Mouse (Mus musculus) forelimb bud, embryonic 11.5 days (tissue): ENCODE data around the gene Stau1.

Source experiments
- DNase-seq: peaks from one replicate; pipeline ENCODE4 v3.0.0-alpha.2; 2012; ENCODE audit warnings: low read depth, low spot score

The Stau1 gene

DNA sequence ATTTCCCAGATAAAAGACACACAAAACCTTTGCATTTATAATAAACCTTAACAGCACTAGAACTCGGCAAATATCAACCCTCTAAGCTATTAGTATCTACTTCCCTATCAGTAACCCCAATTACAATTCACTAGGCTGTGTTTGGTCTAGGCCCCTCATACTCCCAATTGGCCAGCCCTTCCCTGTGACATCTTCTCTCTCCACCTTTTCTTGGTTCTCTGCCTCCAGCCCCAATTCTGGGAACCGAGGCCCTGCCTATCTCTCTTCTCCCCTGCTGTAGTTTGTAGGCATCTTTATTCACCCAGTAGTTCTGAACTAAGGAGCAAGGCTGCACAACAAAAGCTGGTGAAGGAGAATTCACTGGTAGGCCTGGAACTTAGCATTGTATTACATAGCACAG is 72.1 kb downstream of the Stau1 start:
- no peak for DNase-seq

DNA sequence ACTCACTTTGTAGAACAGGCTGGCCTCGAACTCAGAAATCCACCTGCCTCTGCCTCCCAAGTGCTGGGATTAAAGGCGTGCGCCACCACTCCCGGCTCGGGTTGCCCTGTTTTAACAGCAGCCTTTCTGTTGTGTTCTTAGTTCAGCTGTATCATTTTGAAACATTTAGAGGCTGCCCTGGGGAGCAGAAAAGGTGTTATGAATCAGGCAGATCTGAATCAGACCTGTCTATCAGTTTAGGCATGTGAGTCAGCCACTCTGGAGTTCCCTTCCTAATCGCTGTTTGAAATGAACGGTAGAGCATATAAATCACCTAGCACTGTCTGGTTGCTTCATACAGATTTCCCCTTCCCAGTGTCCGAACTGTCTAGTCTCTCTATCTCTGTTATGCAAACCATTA is 85.6 kb downstream of the Stau1 start:
- no peak for DNase-seq

DNA sequence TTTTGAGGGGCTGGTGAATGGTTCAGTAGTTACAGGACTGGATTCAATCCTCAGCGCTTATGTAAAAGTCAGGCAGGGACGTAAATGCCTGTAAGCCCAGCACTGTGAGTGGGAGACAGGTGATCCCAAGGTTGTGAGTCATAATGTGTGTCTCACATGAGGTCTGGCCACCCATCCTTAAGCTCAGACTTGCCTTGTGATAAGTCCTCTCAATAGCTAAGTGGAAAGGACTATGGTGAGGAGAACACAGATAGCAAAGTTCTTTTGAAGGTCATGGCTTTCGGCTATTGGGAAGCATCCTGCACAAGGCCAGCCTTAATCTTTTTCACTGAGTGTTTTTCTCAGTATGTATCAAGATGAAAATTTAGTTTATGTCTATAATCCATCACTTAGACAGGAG is 86.4 kb downstream of the Stau1 start:
- no peak for DNase-seq

DNA sequence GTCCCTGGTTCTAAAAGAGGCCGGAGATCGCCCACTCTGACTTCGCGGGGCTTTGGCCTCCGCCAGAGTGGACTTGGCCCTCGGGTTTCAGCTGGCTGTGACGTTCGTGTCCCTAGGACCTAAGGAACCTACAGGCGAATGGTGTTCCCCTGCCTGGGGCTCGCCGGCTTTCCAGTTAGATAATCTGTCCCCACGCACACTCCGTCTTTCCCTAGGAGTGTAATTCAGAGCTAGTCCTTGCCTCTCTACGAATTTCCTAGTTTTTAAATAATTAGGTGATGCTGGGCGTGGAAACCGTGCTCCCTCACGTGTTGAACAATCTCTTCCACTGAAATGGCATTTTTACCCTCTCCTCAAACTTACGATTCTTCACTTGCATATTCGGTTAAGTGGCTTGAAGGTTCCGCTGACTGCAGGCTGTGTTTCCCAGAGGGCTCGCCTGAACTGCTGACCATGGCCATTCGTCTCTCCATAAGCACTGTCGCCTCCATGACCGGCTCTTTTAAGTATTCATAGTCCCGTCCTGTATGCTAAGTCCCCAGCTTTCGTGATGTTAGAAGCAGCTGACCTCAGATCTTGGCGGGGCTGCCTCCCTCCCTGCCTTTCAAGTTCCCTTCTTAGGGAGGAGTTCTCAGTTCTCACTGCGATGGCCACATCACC is 89.4 kb downstream of the Stau1 start:
- DNase-seq: no peak

DNA sequence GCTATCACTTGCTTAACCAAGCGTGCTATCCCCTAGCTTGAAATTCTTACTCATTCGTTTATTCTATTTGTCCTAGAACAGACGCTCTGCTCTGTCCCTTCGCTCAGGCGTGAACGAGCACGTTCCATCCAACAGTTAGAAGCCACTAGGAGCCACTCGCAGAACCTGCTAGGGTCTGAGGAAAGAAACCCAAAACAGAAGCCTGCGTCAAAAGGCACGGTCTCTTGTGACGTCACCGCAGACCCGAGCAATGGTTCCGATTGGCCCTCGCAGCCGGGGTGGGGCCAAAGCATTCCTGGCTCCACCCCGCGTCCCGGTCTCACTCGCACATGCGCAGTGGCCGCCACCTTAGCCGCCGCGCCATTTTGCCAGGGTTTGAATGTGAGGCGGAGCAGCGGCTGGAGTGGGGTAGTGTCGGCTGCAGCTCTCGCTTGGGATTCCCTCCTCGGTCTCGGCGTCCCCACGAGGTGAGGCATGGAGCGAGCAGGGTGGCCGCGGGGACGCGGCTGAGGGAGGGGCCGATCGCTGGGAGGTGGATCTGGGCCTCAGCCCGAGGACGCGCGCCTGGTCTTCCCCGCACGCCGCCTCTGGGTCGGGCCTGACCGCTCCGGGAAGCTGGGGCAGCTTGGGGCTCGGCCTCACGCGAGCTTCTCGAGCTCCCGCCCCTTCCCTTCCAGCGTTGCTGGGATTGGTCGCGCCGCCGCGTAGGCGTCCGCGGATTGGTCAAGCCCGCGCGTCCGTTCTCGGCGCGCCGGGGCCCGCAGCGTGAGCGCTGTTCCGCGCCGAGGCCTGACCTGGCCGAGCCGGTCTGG is 90.2 kb downstream of the Stau1 start, which contains the start of gene Cse1l:
Cse1l (plus strand) TSS at position 330 of the 812 bp plus-strand sequence.
- DNase-seq: peak; percentile 98

DNA sequence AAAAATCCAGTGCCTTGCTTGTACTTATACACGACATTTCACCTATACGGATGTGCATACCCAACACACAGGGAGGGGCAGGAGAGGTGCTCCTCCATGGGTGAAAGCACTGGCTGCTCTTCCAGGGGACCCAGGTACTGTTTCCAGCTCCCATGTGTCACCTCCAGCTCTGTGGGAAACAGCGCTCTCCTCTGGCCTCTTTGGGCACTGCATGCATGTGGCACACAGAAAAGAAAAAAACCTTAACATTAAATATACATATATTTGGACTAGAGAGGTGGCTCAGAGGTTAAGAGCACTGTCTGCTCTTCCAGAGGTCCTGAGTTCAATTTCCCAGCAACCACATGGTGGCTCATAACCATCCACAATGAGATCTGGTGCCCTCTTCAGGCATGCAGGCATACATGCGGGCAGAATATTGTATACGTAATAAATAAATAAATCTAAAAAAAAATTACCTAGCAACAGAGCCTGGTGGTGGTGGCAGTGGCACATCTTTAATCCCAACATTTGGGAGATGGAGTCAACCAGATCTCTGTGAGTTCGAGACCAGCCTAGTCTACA is 92.3 kb downstream of the Stau1 start:
- no peak for DNase-seq

DNA sequence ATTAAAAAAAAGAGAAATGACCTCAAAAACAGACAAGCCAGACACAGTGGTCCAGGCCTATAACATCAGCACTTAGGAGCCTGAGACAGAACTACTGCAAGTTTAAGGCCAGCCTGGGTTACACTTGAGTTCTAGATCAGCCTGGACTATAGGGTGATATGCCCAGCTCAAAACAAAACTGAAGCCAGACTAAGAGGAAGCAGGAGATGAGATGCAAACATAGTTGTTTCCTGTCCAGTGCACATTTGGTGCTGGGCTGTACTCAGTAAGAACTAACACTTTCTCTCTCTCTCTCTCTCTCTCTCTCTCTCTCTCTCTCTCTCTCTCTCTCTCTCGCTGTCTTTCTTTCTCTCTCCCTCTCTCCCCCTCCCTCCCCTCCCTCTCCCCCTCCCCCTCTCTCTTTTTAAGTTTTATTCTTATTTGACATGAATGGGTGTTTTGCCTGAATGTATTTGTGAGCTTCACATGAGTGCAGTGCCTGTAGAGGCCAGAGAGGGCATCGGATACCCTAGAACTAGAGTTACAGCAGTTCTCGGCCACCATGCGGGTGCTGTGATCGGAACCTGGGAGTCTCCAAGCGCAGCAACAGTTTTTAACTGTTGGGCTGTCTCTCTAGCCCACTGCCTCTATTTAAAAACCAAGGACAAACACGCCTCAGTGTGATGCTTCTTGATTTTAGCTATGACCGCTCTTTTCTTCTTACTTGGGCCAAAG is 95.2 kb downstream of the Stau1 start:
- DNase-seq: no peak

DNA sequence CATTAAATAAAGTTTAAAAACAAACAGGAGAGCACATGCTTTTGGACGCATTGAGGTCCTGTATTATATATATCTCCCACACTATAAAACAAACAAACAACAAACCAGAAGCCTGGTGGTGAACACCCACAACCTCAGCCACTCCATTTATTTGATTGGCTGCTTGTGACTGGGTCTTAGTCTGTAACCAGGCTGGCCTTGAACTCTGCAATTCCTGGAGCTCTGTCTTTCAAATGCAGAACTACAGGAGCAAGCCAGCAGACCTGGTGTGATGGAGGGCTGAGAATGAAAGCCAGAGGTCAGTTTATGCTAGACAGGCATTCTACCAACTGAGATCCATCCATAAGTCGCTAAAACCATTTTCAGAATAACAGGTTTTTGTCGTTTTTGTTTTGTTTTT is 96.4 kb downstream of the Stau1 start:
- DNase-seq: no peak

DNA sequence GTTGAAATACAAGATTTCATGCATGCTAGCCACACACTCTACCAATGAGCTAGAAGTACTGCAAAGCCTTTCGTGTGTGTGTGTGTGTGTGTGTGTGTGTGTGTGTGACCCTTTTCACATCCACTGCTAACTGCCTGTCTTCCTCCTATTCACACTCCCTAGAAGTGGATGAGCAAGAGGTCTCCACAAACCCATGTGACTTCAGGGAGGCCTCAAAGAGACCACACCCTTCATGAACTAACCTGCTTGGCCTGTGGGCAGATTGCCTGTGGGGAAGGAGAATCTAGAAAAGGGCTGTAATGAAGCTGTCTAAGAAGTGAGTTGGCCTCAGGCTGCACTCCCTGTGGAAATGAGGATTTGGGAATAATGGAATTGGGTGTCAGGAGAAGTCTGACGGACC is 96.9 kb downstream of the Stau1 start:
- no peak for DNase-seq
